Mouse (Mus musculus) kidney, postnatal 14 days (tissue): ENCODE results near the gene Rabl2.

ENCODE experiments used
- DNase-seq: peaks from one replicate; pipeline ENCODE4 v3.0.0; 2022; ENCODE audit warnings: mixed read lengths

Rabl2 gene

GRCm38 (mm10) chr15:89548837-89549236 is 42.9 kb downstream of the Rabl2 start:
- DNase-seq, result no peak

GRCm38 (mm10) chr15:89547824-89548601 is 43.7 kb downstream of the Rabl2 start:
- DNase-seq, result no peak

DNA sequence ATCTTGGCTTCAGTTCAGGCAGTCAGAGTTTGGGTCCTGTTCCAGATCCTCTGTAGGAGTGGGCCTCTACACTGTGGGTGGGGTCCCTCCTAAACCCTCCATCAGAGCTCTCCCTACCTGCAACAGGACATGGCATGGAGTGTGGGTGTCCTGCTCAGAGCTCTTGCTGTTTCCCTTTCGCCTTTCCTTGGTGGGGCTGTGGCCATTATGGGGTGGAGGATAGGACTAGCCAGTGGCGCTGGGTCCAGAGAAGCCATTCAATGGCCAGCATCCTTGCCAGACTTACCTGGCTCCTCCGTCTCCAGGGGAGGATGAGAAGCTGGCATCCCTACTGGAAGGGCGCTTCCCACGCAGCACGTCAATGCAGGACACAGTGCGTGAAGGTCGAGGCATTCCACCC is 44.4 kb downstream of the Rabl2 start:
- no peak for DNase-seq

DNA sequence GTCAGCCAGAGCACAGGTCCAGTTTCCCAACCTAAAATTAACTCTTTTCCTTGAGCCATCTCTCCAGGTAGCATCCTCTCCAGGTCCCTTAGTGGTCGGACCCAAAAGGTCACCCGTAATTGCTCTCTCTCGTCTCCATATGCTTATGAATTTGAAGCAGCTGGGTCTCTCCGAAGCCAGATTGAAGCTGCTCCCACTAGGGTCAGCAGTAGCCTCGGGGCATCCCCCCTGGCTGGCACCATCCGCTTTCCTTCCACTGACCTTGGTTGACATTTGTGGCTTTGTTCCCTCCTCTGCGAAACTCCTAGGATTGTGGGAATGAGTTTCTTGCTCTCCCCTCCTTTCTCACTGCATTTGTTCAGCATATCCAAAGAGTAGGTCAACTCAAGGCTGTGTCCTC is 47.6 kb downstream of the Rabl2 start:
- DNase-seq, result no peak

DNA sequence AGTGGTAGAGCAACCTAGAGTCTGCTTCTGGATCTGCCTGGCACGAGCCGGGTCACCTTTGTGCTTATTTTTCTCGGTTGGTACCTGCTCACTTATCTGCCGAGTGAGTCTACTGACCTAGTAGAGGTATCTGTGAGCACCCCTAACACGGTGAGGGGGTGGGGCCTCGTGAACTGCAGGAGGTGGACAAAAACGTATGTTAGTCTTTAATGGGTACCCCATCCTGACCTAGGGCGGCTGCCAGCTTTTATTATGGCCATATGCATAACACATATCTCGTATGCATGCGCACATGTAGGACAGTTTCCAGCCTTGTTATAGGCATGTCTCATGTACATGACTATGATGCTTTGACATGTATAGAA is 57.9 kb downstream of the Rabl2 start:
- no peak for DNase-seq

- DNase-seq, result no peak
These were observed 58.5 kb downstream of the Rabl2 start for GRCm38 (mm10) chr15:89532924-89533842.
